Mouse (Mus musculus) lung, postnatal 4 days (tissue): ENCODE measurements around the gene Gad1.

Source experiments
- DNase-seq, 2 experiments: peaks; one replicate each; pipeline ENCODE4 v3.0.0; 2021

Gad1 gene

DNA sequence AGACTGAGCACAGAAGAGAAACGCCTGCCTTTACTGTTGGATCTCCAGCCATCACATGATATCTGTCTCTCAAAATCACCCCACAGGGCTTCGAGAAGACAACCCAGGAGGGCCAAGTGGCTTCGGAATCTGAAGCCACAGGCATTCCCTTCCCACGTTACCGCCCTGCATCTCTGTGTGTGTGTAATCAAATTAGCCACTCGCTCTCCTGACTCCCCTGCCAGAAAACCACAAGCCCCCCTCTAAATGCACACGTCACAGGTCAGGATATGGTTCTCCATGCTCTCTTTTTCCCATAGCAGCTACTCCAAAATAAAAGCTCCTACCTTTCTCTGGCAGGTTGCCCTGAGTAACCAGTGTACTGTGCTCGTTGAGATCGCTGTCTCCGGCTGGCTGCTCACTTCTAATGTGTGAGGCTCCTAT is 76.5 kb downstream of the Gad1 start:
- peak in 1 of 2 experiments; percentile 6 for DNase-seq

DNA sequence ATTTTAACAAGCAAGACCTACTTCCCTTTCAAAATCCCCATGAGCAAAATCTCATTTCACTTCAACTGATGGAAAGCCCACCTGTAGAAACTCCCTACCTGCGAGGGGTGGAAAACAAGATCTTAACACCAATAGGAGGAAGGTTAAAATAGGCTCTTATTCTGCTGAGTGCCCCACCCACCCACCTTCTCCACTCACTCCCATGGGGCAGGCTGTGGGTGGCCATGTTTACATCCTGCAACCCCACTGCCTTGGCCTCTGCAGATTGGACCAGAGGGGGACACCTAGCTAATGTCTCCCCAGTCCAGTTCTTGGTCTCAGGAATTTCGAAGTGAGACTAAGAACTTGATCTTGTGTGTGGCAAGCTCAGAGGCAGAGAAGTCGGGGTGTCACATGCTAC is 77.0 kb downstream of the Gad1 start:
- DNase-seq: no peak

- no peak for DNase-seq
Observed at GRCm38 (mm10) chr2:70631321-70631720, 78.4 kb downstream of the Gad1 start.

DNA sequence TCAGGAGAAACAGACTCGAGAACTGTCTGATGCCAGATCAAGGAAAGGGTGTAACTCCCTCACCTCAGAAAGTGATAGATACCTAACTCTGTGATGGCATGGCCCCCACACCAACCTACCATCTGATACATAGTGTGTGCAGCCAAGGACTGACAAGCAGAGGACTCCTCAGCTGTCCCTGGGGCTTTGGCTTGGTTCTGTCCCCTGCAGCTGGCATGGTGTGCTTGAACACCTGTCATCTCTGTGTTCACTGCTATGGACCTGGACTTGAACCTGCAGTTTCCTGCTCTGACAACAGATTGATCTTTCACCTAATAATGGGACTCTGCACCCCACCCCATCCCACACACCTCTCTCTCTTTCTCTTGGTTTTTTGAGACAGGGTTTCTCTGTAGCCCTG is 79.5 kb downstream of the Gad1 start:
- no peak for DNase-seq

- no peak for DNase-seq
Observed at GRCm38 (mm10) chr2:70634028-70634690, 81.3 kb downstream of the Gad1 start.

DNA sequence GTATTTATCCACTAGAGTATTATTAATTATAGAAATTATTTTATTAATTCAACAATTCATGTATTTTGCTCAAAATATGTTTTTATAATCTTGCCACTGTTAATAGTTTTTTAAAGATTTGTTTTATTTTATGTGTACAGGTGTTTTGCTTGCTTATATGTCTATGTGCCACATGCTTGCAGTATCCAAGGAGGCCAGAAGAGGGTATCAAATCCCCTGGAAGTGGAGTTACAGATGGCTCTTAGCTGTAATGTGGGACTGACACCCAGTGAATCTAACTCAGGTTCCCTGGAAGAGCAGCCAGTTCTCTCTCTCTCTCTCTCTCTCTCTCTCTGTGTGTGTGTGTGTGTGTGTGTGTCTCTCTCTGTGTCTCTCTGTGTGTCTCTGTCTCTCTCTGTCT is 88.1 kb downstream of the Gad1 start:
- DNase-seq: no peak

- DNase-seq: no peak
Observed at GRCm38 (mm10) chr2:70642971-70643565, 90.2 kb downstream of the Gad1 start.

GRCm38 (mm10) chr2:70645266-70645780 is 92.5 kb downstream of the Gad1 start:
- no peak for DNase-seq

- DNase-seq: no peak
Observed at GRCm38 (mm10) chr2:70647681-70648080, 94.8 kb downstream of the Gad1 start.

DNA sequence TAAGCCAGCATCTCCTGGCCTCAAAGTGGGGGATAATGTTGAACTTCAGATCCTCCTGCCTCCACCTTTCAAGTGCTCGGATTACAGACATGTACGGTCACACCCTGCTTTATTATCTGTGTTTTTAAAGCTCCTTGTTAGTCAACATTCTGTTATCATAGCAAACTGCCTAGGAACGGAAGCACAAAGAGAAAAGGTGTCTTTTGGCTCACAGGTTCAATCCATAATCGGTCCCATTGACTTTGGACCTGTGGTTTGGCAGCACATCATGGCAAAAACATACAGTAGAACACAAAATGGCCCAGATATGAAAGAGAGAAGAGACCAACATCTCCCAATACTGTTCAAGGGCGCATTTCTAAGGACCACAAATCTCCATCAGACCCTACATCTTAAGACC is 95.4 kb downstream of the Gad1 start:
- no peak for DNase-seq

- no peak for DNase-seq
Observed at GRCm38 (mm10) chr2:70649471-70649870, 96.6 kb downstream of the Gad1 start.
